Mouse (Mus musculus) kidney, postnatal 25 days (tissue): ENCODE results near the gene Esrp2.

Source experiments
- DNase-seq, 2 experiments: peaks; one replicate each; pipeline ENCODE4 v3.0.0; 2021; ENCODE audit warnings: mixed read lengths in 2 of 2

Gene Esrp2

DNA sequence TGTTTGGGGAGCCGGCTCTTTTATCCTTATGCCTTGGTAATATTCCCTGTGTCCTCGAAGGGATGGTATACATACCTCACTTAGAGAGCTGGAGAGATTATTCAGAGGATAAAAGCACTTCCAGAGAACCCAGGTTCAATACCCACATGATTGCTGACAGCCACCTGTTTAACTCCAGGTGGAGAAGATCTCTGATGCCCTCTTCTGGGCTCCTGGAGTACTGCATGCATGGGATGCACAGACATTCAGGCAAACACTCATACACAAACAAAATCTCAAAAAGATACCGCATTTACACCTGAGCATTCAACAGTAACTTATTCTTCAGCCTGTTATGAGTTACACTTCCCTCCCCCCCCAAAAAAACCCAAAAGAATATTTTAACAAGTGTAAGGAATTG, 20.9 kb downstream of the Esrp2 start:
- DNase-seq: peak; percentile 46 to 71

DNA sequence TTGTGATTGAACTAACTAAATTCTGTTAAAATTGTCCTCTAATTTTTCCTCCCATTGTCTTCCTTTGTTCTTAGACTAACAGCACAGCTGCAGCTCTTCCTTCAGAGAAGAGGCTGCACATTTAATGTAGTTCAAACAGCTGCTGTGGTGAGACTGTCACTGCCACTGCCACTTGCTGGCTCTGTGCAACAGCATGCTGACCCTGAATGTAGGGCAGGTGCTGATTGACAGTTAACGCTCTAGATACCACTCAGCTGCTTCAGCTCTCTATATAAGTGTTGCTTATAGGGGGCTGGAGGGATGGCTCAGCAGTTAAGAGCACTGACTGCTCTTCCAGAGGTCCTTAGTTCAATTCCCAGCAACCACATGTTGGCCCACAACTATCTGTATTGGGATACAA, 24.3 kb downstream of the Esrp2 start:
- DNase-seq: no peak

DNA sequence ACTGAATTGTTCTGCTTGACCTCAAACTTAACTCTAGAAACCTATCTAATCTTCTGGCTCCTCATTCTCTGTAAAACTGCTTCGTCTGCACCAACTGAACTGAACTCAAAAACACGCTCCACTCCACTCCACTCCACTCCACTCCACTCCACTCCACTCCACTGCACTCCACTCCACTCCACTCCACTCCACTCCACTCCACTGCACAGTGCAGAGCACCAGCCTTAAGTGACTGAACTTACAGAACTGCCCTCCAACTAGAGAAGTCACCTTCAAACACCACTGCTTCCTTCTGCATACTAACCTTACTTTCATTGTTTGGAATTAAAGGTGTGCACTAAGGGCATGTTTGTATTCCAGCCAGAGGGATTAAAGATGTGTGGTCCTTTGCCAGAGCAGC, 24.7 kb downstream of the Esrp2 start:
- DNase-seq: no peak

DNA sequence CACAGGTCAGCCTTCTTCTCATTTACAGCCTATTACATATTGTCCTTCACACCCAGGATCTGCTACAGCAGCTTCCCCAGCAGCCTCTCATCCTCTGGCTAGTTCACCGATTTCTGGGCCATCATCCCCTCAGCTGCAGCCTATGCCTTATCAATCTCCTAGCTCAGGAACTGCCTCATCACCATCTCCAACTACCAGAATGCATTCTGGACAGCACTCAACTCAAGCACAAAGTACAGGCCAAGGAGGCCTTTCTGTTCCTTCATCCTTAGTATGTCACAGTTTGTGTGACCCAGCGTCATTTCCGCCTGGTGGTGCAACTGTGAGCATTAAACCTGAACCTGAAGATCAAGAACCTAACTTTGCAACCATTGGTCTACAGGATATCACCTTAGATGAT, 28.0 kb downstream of the Esrp2 start:
- peak in 1 of 2 experiments; percentile 58 for DNase-seq

DNA sequence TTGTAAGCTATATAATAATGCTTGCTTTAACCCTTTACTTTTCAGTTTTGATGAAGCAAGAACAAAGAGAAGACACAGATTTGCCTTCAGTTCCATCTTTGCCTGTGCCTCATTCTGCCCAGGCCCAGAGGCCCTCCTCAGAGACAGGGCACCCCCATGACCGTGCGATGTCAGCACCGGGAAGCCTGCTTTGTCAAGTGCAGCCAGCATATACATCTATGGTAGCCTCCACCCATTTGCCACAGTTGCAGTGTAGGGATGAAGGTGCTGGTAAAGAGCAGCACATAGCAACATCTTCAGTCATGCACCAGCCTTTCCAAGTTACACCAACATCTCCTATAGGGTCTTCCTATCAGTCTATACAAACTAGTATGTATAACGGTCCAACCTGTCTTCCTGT, 28.7 kb downstream of the Esrp2 start:
- DNase-seq: peak in 1 of 2 experiments; percentile 58

DNA sequence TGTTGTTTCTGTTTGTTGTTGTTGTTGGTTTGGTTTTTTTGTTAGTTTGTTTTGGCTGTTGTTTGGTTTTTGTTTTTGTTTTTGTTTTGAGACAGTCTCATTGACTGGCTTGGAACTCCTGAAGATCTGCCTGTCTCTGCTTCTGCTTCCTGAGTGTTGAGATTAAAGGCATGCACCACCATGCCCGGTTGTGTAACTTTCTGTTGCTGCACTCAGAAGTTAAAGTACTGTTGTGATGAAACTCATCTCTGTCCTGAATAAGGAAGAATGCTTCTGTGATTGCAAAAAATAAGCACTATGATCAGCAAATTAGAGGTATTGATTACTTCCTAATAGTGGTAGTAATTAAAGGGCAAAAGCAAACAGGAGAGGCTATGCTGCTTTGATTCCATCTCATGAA, 30.6 kb downstream of the Esrp2 start:
- no peak for DNase-seq

DNA sequence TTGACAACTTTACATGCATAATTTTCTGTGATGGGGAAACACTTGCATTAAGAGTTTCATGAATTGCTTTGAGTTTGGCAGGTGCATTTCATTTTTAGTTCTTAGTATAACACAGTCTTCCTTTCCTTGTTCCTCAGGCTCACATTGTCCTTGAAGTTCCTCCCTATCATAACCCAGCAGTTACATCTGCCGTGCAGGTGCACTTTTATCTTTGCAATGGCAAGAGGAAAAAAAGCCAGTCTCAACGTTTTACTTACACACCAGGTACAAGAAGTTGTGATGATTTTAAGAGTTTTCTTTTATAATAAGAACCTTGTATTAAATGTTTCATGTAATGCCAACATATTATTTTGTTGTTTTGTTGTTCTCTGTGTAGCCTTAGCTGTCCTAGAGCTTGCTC, 32.9 kb downstream of the Esrp2 start:
- no peak for DNase-seq

DNA sequence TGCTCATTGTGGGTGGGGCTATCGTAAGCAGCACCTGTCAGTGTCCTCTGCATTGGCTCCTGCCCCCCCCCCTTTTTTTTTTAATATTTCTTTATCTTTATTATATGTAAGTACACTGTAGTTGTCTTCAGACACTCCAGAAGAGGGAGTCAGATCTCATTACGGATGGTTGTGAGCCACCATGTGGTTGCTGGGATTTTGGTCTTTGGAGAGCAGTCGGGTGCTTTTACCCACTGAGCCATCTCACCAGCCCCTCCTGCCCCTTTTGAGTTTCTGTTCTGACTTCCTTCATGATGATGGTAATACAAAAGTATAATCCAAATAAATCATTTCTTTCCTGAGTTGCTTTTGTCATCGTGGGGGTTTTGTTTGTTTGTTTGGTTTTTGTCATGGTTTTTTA, 34.5 kb downstream of the Esrp2 start:
- DNase-seq: no peak
